Mouse (Mus musculus) cortical plate, adult 2 months (tissue): ENCODE results near the gene Ptpn14. TPM values are rescaled to one million over a fixed set of nuclear protein-coding genes. Genes with fewer than 3 reads are reported as not detected.

Source experiments
- H3K27ac ChIP-seq: fragments of 200-500 bp; 2 replicates; pipeline ENCODE4 v1.5.1; 2012; ENCODE audit warnings: low read length, control low read depth, inconsistent platforms; ENCODE audit not compliant: insufficient read depth
- H3K4me1 ChIP-seq: fragments of 200-500 bp; 2 replicates; pipeline ENCODE4 v1.6.1; 2011; ENCODE audit warnings: low read length; ENCODE audit not compliant: control insufficient read depth, insufficient read depth
- H3K4me3 ChIP-seq: fragments of 200-500 bp; 2 replicates; pipeline ENCODE4 v1.5.1; 2011; ENCODE audit warnings: mild to moderate bottlenecking, low read length, control low read depth; ENCODE audit not compliant: insufficient read depth
- CTCF ChIP-seq: fragments of 200-500 bp; IDR thresholded peaks from 2 replicates; pipeline ENCODE4 v1.5.1; 2011; ENCODE audit warnings: mild to moderate bottlenecking, control low read depth, low read length; ENCODE audit not compliant: insufficient read depth; ENCODE audit errors: extremely low read depth
- POLR2A ChIP-seq: fragments of 200-500 bp; IDR thresholded peaks from 2 replicates; pipeline ENCODE4 v1.6.1; 2011; ENCODE audit warnings: mild to moderate bottlenecking, low read length, control low read depth; ENCODE audit not compliant: insufficient read depth; ENCODE audit errors: extremely low read depth
- polyA plus RNA-seq: library from polyadenylated mRNA; depleted of rRNA; stranded (reverse); fragments of >200 nt; gene quantifications from 2 replicates; pipeline ENCODE4 v1.2.3, GENCODE M21; 2012

Gene Ptpn14
- polyA plus RNA-seq, 1 experiment = 2.5 TPM

GRCm38 (mm10) chr1:189798949-189799348 lies 70.9 kb downstream of the Ptpn14 start:
- H3K27ac ChIP-seq = no peak overlapping the region
- no peak overlapping the region for H3K4me3 ChIP-seq
- H3K4me1 ChIP-seq = peaks cover 5% of the 10 kb centered on the region
- TF ChIP-seq CTCF (no peak), POLR2A (no peak)

DNA sequence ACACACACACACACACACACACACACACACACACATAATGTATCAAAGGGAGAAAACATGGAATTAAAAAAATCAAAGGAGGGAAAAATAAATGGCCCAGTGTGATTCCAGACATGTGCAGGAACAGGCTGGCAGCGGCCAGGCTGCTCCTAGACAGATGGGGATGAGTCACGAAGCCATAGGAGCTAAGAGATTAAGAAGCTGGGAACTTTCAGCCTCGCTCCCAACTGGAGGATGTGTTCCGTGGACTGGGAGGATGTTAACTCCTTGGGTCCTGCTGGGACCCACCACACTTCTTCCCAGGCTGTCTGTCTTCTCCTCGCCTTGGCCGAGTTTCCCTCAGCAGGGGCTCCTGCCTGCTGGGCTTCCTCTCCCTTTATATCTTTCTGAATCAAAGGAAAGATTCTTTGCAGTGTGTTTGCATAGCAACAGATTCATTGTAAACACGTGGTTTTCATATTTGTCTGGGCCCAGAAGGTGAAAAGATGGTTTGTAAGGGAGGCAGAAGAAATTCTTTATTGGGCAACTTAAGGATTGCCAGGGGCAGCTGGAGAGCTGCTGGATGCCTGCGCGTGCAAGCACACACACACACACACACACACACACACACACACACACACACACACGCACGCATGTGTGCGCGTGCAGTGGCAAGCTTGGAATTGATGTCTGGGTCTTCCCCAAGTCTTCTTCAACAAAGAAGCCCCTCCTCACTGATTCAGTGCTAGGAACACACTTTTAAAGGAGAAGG lies 72.3 kb downstream of the Ptpn14 start:
- TF ChIP-seq POLR2A (no peak), CTCF (no peak)
- Histone ChIP-seq H3K4me3 (no peak overlapping the region), H3K4me1 (peaks cover 5% of the 10 kb centered on the region), H3K27ac (no peak overlapping the region)

GRCm38 (mm10) chr1:189801303-189801702 lies 73.2 kb downstream of the Ptpn14 start:
- TF ChIP-seq POLR2A = no peak
- TF ChIP-seq CTCF = no peak
- H3K4me3 ChIP-seq = no peak overlapping the region

DNA sequence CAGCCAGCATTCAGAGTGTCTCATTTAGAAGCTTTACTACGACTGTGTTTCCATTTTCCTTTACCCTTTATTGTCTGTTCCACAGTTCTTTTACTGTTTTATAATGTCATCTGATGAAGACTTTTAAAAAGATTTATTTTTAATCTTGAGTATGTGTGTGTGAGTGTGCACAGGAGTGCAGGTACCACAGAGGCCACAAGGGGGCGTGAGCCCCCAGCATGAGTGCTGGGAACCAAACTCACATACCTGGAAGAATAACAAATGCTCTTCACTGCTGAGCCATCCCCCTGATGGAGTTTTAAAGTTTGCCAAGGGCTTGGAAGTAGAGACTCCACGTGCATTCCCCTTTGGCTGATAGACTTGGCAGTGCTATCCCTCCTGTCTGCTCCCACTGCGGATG lies 74.5 kb downstream of the Ptpn14 start:
- no peak overlapping the region for H3K27ac ChIP-seq
- H3K4me1 ChIP-seq = peaks cover 5% of the 10 kb centered on the region
- H3K4me3 ChIP-seq = no peak overlapping the region

More at GRCm38 (mm10) chr1:189801303-189801702, 73.2 kb downstream of the Ptpn14 start:
- no peak overlapping the region for H3K27ac ChIP-seq
- H3K4me1 ChIP-seq = peaks cover 5% of the 10 kb centered on the region

DNA sequence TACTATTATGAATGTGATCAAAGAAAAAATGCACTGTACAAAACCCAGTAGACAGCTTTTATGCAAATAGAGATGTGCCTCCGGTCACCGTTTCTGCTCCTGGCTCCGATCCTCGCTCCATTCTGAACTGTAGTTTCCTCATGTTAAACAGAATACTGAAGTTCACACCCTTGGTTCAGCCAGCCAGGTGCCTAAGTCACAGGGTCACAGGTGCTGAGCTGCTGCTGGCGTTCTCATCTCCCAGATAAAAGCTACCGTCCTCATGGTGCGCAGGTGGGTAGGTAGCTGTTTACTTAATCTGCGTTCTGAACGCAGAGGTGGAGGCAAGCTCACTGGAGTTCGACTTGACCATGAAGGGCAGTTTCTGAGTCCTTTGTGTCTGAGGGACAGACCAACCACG lies 75.7 kb downstream of the Ptpn14 start:
- Histone ChIP-seq H3K27ac (no peak overlapping the region), H3K4me1 (peaks cover 3% of the 10 kb centered on the region), H3K4me3 (no peak overlapping the region)
- TF ChIP-seq POLR2A (no peak), CTCF (no peak)

More for the DNA sequence above, 74.5 kb downstream of the Ptpn14 start:
- no peak for TF ChIP-seq POLR2A
- 0 out of 2 replicates have a peak, but pooled peaks have one; percentile 9 for TF ChIP-seq CTCF

DNA sequence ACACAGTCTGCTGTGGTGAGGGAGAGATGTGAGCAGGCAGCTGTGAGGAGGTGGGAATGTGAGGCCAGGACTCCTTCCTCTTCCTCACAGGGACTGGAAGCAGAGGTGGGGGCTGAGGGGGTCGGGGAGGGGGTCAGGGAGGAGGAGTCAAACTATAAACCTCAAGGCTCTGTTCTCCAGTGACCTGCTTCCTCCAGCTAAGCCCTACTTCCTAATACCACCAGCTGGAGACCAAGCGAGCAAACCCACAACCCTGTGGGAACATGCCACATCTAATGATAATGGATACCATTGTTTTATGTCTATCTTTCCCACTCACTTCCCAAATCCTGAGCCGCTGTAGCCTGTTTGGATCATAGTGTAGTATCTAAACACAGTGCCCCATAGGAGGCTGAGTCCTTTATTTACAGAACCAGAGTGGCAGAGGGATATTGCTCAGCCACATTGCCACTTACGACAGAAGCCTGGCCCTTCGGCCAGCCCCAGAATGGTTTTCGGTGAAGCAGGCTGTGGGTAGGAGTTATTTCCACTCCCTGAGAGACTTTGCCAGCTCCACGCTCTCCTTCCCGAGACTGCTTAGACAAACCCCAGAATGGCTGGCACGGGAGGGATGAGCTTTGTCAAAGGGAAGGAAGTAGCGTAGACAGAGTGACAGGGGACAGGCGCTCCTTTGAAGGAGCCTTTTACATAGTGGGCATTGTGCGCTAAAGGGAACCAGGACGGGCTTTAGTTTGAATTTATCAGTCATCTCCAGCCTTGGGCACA lies 78.6 kb downstream of the Ptpn14 start:
- Histone ChIP-seq H3K27ac (no peak overlapping the region), H3K4me3 (no peak overlapping the region), H3K4me1 (no peaks in the 10 kb centered on the region; the same call in 1 of the 2 replicates)
- no peak for TF ChIP-seq POLR2A
- no peak for TF ChIP-seq CTCF

DNA sequence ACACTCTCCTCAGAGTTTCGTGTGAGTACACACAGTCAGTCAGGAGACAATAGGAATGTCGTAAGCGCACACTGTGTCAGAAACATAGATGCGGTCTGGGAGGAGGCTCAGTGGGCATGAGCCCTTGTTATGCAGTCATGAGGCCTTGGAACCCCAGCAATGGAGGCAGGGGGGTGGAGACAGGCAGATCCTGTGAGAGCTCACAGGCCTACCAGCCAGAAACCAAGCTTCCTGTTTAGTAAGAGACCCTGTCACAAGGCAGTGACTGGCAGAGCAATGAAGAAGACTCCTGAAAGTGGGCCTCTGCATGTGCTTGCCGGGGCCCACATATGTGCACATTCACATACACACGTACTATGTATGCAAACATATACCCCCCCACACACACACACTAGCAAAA lies 79.9 kb downstream of the Ptpn14 start:
- Histone ChIP-seq H3K27ac (no peak overlapping the region), H3K4me3 (no peak overlapping the region), H3K4me1 (no peaks in the 10 kb centered on the region; the same call in 1 of the 2 replicates)
- TF ChIP-seq CTCF (no peak), POLR2A (no peak)

GRCm38 (mm10) chr1:189808453-189808852 lies 80.4 kb downstream of the Ptpn14 start:
- Histone ChIP-seq H3K27ac (no peak overlapping the region), H3K4me3 (no peak overlapping the region), H3K4me1 (no peaks in the 10 kb centered on the region; the same call in 1 of the 2 replicates)
- TF ChIP-seq CTCF (no peak), POLR2A (no peak)

DNA sequence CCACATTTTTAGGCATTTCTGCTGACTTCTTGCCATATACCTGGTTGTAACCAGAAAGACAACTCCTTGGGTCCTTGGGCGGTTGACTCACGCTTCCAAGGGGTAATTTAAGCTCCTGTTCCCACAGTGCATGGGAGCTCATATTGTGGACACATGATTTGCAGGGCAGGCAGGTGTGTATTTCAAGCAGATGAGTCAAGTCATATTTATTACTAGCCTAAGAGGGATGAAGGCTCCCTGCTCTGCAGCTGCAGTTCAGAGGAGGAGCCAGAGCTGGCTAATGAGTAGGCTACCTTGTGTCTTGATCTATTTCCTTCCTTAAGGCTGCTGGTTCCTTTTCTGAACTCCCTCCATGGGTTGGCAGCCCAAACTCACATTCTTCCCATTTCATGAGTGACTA lies 83.7 kb downstream of the Ptpn14 start:
- H3K4me1 ChIP-seq = no peaks in the 10 kb centered on the region
- TF ChIP-seq CTCF = no peak
- no peak for TF ChIP-seq POLR2A
- no peak overlapping the region for H3K27ac ChIP-seq
- H3K4me3 ChIP-seq = no peak overlapping the region

GRCm38 (mm10) chr1:189814385-189814784 lies 86.3 kb downstream of the Ptpn14 start:
- TF ChIP-seq CTCF = no peak
- no peak for TF ChIP-seq POLR2A
- H3K27ac ChIP-seq = no peak overlapping the region

More at GRCm38 (mm10) chr1:189814385-189814784, 86.3 kb downstream of the Ptpn14 start:
- Histone ChIP-seq H3K4me3 (no peak overlapping the region), H3K4me1 (peaks cover 5% of the 10 kb centered on the region)
